In genomic region chr12:40446450-40447381, GRCm38 (mm10) we compare ENCODE assay signal across 8 mouse cellular contexts. TPM values are rescaled to one million over a fixed set of nuclear protein-coding genes. Genes with fewer than 3 reads are reported as not detected.
DNase-seq lines count a peak whose midpoint lies in the region; ATAC-seq and TF ChIP-seq lines count a peak whose summit lies in the region.

No protein-coding gene starts in this region.

- peak overlapping the region; percentile 97 for H3K4me3 ChIP-seq in heart, adult 2 months
- H3K4me3 ChIP-seq in kidney, adult 2 months (ENCODE audit: insufficient read depth, low read depth, low read length), result peak overlapping the region; percentile 65
- peak overlapping the region; percentile 80 for H3K4me3 ChIP-seq in liver, embryonic 12.5 days

- peaks cover 2% of the 10 kb centered on the region; the same call in 1 of the 2 replicates for H3K4me1 ChIP-seq in heart, adult 2 months (ENCODE audit: control insufficient read depth, insufficient read depth, low read length)
- peaks cover 12% of the 10 kb centered on the region; the same call in 1 of the 2 replicates for H3K4me1 ChIP-seq in kidney, adult 2 months (ENCODE audit: control insufficient read depth, insufficient read depth, low read length)
- peaks cover 17% of the 10 kb centered on the region for H3K4me1 ChIP-seq in liver, embryonic 12.5 days

- peak overlapping the region; percentile 83 for H3K27ac ChIP-seq in heart, adult 2 months
- peak overlapping the region; percentile 29 for H3K27ac ChIP-seq in kidney, adult 2 months (ENCODE audit: insufficient read depth, low read depth, low read length)
- H3K27ac ChIP-seq in liver, embryonic 12.5 days, result no peak overlapping the region

- ATAC-seq in liver, embryonic 12.5 days, result no peak

- no peak for TF ChIP-seq POLR2A in heart, adult 2 months (IDR thresholded peaks at IDR 0.05; ENCODE audit: insufficient read depth, low read depth, low read length)
- no peak for TF ChIP-seq POLR2A in kidney, adult 2 months (IDR thresholded peaks at IDR 0.05; ENCODE audit: low read depth, low read length)

- TF ChIP-seq CTCF in heart, adult 2 months (IDR thresholded peaks at IDR 0.05), result 0 out of 2 replicates have a peak, but pooled peaks have one; percentile 12
- no peak for TF ChIP-seq CTCF in kidney, adult 2 months (conservative IDR thresholded peaks at IDR 0.05; ENCODE audit: insufficient read depth, insufficient read length, low read depth, low read length)

- peak; percentile 40 to 48 for DNase-seq in B cell, adult 2 months
- DNase-seq in adrenal gland, adult (ENCODE audit: inconsistent age in 2 of 2, low spot score in 1 of 2), result peak; percentile 69 to 89
- DNase-seq in embryo, embryonic 11 days, result peak; percentile 69
- peak; percentile 67 to 73 for DNase-seq in heart, adult 2 months
- peak; percentile 71 for DNase-seq in kidney, adult 2 months
- peak; percentile 51 for DNase-seq in naive thymus-derived CD4-positive, alpha-beta T cell, adult 2 months (ENCODE audit: low read depth)
- peak; percentile 35 to 52 for DNase-seq in thymus, postnatal 36 days

- peak overlapping the region; percentile 97 for H3K4me2 ChIP-seq in liver, embryonic 12.5 days

- H3K9ac ChIP-seq in heart, adult 2 months (ENCODE audit: low read depth, low read length), result peak overlapping the region; percentile 83
- peak overlapping the region; percentile 70 for H3K9ac ChIP-seq in liver, embryonic 12.5 days

- intact Hi-C loops in heart, adult 2 months (cut with DNase I), result loop anchor here (2.0 to 10.0 kb wide), 7 partner anchors 26 to 224 kb away; no protein-coding TSS in a partner anchor

- H3K79me2 ChIP-seq in heart, adult 2 months (replicated peaks; ENCODE audit: control insufficient read depth, insufficient read depth, low read length), result 0 out of 2 replicates have a peak, but pooled peaks cover 2% of the 10 kb centered on the region

- H3K9me3 ChIP-seq in liver, embryonic 12.5 days (replicated peaks), result no peaks in the 10 kb centered on the region

- WGBS in heart, adult 2 months, result under 1% methylated on average over 44 of the region's 44 CpGs
- under 1% methylated on average over 44 of the region's 44 CpGs for WGBS in kidney, adult 2 months
- WGBS in liver, embryonic 12.5 days (ENCODE audit: insufficient replicate concordance), result 2% methylated on average over 44 of the region's 44 CpGs

- no peaks in the 10 kb centered on the region for H3K36me3 ChIP-seq in heart, adult 2 months (ENCODE audit: control insufficient read depth, insufficient read depth, low read length)
- no peaks in the 10 kb centered on the region for H3K36me3 ChIP-seq in kidney, adult 2 months (ENCODE audit: control insufficient read depth, insufficient read depth, low read length)
- no peaks in the 10 kb centered on the region for H3K36me3 ChIP-seq in liver, embryonic 12.5 days

- H3K27me3 ChIP-seq in heart, adult 2 months (ENCODE audit: control insufficient read depth, insufficient read depth, low read length), result no peaks in the 10 kb centered on the region
- no peaks in the 10 kb centered on the region for H3K27me3 ChIP-seq in kidney, adult 2 months (replicated peaks; ENCODE audit: control insufficient read depth, insufficient read depth, low read length)
- peaks cover 36% of the 10 kb centered on the region for H3K27me3 ChIP-seq in liver, embryonic 12.5 days (replicated peaks)

- no peak for TF ChIP-seq EP300 in heart, adult 2 months (IDR thresholded peaks at IDR 0.05; ENCODE audit: insufficient read depth, low read depth, low read length)

RNA-seq across cellular contexts. Expression of gene Dock4, which starts 1.0 kb away (rescaled TPM):
- 10 to 100 TPM; 11.2 to 13.6 TPM for total RNA-seq in heart, adult 2 months (2021)
- polyA plus RNA-seq in heart, adult 2 months (2012; rRNA removed), result 4.3 and 7.5 TPM in 2 replicates
- 4.1 and 4.3 TPM in 2 replicates for polyA plus RNA-seq in kidney, adult 2 months (2012; rRNA removed)
- 2.2 and 2.6 TPM in 2 replicates for polyA plus RNA-seq in liver, embryonic 12.5 days (2016; fragmentation: Nextera tagmentation; extraction: Ambion mirVana)

RNA-seq across cellular contexts. Expression of gene Zfp277, which starts 1.0 kb away (rescaled TPM):
- total RNA-seq in heart, adult 2 months (2021), result 10 to 100 TPM; 10.6 to 10.9 TPM
- polyA plus RNA-seq in heart, adult 2 months (2012; rRNA removed), result 5.2 and 8.5 TPM in 2 replicates
- 5.9 and 7.3 TPM in 2 replicates for polyA plus RNA-seq in kidney, adult 2 months (2012; rRNA removed)
- polyA plus RNA-seq in liver, embryonic 12.5 days (2016; fragmentation: Nextera tagmentation; extraction: Ambion mirVana), result 11.6 and 12.1 TPM in 2 replicates
